Mouse (Mus musculus) stomach, embryonic 16.5 days (tissue): ENCODE data around the gene Fer1l5. TPM values are rescaled to one million over a fixed set of nuclear protein-coding genes. Genes with fewer than 3 reads are reported as not detected.

Source experiments
- ATAC-seq: fragments of 200-750 bp; cut with Nextera tagmentation; 2 replicates; pipeline ENCODE4 v1.8.0; 2017; ENCODE audit warnings: moderate number of reproducible peaks, moderate TSS enrichment; ENCODE audit not compliant: insufficient read depth, low FRiP score
- H3K27ac ChIP-seq: fragments of 300-500 bp; sonication (generic); 2 replicates; pipeline ENCODE4 v1.5.1; 2014; ENCODE audit warnings: low read length
- H3K27me3 ChIP-seq: fragments of 300-500 bp; sonication (generic); 2 replicates; pipeline ENCODE4 v1.6.1; 2014; ENCODE audit warnings: low read length, control low read depth, mixed read lengths; ENCODE audit not compliant: control insufficient read depth, insufficient read depth
- H3K36me3 ChIP-seq: fragments of 300-500 bp; sonication (generic); 2 replicates; pipeline ENCODE4 v1.6.1; 2014; ENCODE audit warnings: low read length; ENCODE audit not compliant: control insufficient read depth, insufficient read depth
- H3K4me1 ChIP-seq: fragments of 300-500 bp; sonication (generic); 2 replicates; pipeline ENCODE4 v1.6.1; 2014; ENCODE audit warnings: low read length, control low read depth, mixed read lengths; ENCODE audit not compliant: control insufficient read depth, insufficient read depth
- H3K4me2 ChIP-seq: fragments of 300-500 bp; sonication (generic); 2 replicates; pipeline ENCODE4 v1.6.1; 2014; ENCODE audit warnings: low read depth, low read length, mixed read lengths
- H3K4me3 ChIP-seq: fragments of 300-500 bp; sonication (generic); replicated peaks from 2 replicates; pipeline ENCODE4 v1.5.1; 2014; ENCODE audit warnings: mild to moderate bottlenecking, low read length
- H3K9ac ChIP-seq: fragments of 300-500 bp; sonication (generic); 2 replicates; pipeline ENCODE4 v1.6.1; 2014; ENCODE audit warnings: low read length
- H3K9me3 ChIP-seq: fragments of 300-500 bp; sonication (generic); replicated peaks from 2 replicates; pipeline ENCODE4 v1.6.1; 2016; ENCODE audit warnings: low read length, control low read depth; ENCODE audit not compliant: control insufficient read depth
- WGBS: fragments of 180-500 bp; shearing (Covaris S2); extraction: QIAGEN DNeasy Blood & Tissue Kit; methylation state at CpG from one replicate; pipeline ENCODE4 v1.1.7; 2014; 5-methylcytosine and 5-hydroxymethylcytosine counted together
- polyA plus RNA-seq: library from polyadenylated mRNA; unstranded; fragments of >200 nt; fragmentation: Nextera tagmentation; extraction: Ambion mirVana; gene quantifications from 2 replicates; pipeline ENCODE4 v1.2.1, GENCODE M21; 2015

The Fer1l5 gene
- polyA plus RNA-seq, 1 experiment from 2014 or later: 0.96 TPM

GRCm38 (mm10) chr1:36352351-36352750, 19.7 kb upstream of the Fer1l5 start:
- Histone ChIP-seq H3K9ac (no peak overlapping the region), H3K4me3 (no peak overlapping the region), H3K36me3 (peaks cover 23% of the 10 kb centered on the region; the same call in 1 of the 2 replicates), H3K4me2 (no peak overlapping the region), H3K27ac (no peak overlapping the region), H3K9me3 (no peaks in the 10 kb centered on the region), H3K4me1 (no peaks in the 10 kb centered on the region), H3K27me3 (no peaks in the 10 kb centered on the region)
- no peak for ATAC-seq
- WGBS: 91% methylated on average over 4 of the region's 4 CpGs

DNA sequence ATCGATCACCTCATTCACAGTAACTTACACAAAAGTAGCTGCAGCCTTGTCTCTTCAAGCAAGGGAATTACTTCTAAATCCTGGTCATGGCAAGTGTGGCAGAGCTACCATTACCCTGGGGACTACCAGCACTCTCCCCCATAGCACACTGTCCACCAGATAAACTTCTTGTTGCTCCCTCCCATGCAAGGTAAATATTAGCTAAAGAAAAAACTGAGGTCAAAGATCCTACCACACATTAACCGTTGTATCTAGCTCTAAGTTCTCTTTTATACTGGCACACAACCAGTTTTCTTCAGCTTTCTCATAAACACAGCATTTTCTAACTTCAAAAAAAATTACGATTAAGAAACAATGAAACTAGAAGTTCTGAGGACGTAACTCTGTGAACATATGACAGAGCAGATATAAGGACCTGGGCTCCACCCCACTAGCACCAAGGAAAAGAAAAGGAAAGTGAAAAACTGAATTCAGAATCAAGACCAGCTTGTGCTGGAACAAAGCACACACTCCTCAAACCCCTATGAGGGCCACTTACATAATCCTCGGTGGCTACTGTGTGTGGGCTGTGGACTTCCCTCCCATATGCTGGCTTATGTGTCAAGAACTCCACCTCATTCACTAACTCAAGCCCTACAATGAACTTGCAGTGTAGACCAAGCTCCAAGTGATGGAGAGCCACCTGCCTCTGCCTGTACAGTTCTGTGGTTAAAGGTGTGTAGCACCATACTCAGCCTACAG, 15.0 kb upstream of the Fer1l5 start:
- no peaks in the 10 kb centered on the region for H3K27me3 ChIP-seq
- H3K36me3 ChIP-seq: peaks cover 15% of the 10 kb centered on the region; the same call in 1 of the 2 replicates
- H3K27ac ChIP-seq: no peak overlapping the region
- H3K4me3 ChIP-seq: no peak overlapping the region
- no peaks in the 10 kb centered on the region for H3K4me1 ChIP-seq
- no peak for ATAC-seq
- no peak overlapping the region for H3K4me2 ChIP-seq
- 79% methylated on average over 5 of the region's 5 CpGs for WGBS
- no peaks in the 10 kb centered on the region for H3K9me3 ChIP-seq
- H3K9ac ChIP-seq: no peak overlapping the region

GRCm38 (mm10) chr1:36367698-36368097, 4.4 kb upstream of the Fer1l5 start:
- 0 out of 2 replicates have a peak, but pooled peaks cover 5% of the 10 kb centered on the region for H3K36me3 ChIP-seq
- ATAC-seq: no peak
- H3K27me3 ChIP-seq: no peaks in the 10 kb centered on the region
- peak overlapping the region; percentile 90 for H3K4me3 ChIP-seq
- peak overlapping the region; percentile 85 for H3K4me2 ChIP-seq
- peak overlapping the region; percentile 96 for H3K9ac ChIP-seq
- H3K9me3 ChIP-seq: no peaks in the 10 kb centered on the region
- 40% methylated on average over 12 of the region's 12 CpGs for whole genome bisulfite sequencing
- no peak overlapping the region for H3K27ac ChIP-seq
- peaks cover 9% of the 10 kb centered on the region for H3K4me1 ChIP-seq

DNA sequence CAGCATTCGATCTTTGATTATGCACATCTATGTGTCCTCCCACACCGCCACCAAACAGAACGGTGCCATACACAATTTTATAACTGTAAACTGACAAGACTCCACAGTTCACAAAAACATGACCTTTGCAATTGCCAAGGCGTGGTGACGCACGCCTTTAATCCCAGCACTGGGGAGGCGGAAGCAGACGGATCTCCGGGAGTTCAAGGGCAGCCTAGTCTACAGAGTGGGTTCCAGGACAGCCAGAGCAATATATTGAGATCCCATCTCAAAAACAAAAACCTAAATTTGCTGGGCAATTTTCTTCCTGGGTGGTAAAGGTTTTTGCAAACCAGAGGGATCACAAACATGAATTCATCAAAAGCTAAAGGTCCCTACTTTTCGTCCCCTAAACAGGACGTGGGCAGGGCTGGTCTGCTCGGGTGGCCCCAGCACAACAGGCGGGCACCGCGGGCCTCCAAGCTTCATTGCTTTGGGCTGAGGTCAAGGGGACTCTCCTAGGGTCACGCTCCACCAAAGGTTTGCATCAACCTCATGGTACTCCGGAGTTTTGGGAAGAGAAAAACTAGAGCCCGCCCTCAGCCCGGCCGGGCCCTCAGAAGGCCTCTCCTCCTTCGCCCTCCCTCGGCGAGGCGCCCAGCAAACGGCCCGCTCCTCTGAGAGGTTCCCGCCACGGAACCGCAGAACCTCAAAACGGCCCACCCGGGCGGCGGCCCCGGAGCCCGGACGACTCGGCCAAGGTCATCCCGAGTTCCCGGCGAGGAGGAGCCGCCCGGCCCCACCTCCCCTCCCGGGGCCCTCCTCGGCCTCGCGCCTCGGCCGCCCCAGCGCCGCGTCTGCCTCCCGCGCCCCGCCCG, 3.8 kb upstream of the Fer1l5 start:
- 3% methylated on average over 53 of the region's 55 CpGs for WGBS
- Histone ChIP-seq H3K27me3 (no peaks in the 10 kb centered on the region), H3K9me3 (no peaks in the 10 kb centered on the region), H3K4me1 (peaks cover 9% of the 10 kb centered on the region), H3K36me3 (0 out of 2 replicates have a peak, but pooled peaks cover 5% of the 10 kb centered on the region), H3K27ac (peak overlapping the region; percentile 76; the same call in 1 of the 2 replicates), H3K4me2 (peak overlapping the region; percentile 85), H3K4me3 (peak overlapping the region; percentile 90), H3K9ac (peak overlapping the region; percentile 96)
- peak; percentile 92 for ATAC-seq

DNA sequence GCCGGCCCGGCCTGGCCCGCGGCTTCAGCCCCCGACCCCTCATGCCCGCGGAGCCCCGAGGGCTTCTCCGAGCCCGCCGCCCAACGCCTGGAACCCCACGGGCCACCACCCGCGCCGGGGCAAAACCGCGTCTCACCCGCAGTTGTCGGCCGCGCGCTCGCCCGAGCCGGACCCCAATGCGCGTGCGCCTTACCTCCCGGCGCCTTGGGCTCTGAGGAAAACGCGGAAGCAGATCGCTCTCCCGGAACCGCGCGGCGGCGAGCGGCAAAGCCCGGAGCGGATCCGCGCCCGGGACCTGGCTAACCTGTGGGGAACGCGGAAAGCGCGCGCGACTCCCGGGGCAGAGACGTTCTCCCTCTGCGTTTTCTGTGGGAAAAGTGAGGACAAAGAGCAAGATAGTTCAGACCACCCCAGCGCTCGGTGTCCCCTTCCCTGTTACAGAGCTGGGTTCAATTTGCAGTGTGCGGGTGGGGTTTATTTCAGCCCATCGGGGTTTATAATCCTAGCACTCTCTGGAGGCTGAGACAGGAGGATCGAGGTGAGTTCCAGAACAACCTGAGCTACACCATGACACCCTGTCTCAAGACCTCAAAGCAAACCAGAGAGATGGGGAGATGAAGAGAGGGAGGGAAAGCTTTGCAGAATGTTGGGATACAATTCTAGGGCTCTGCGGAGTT, 3.0 kb upstream of the Fer1l5 start, which contains the start of gene Kansl3:
Gene Kansl3 (minus strand): TSS at position 213 of the 677 bp plus-strand sequence.
- H3K27ac ChIP-seq: peak within 1 kb of the TSS; percentile 76; the same call in 1 of the 2 replicates
- H3K36me3 ChIP-seq: 0 out of 2 replicates have a peak, but pooled peaks cover 5% of the 10 kb centered on the region
- H3K4me1 ChIP-seq: peaks cover 9% of the 10 kb centered on the region
- ATAC-seq: peak; percentile 89
- no peaks in the 10 kb centered on the region for H3K9me3 ChIP-seq
- H3K4me2 ChIP-seq: peak within 1 kb of the TSS; percentile 85
- peak within 1 kb of the TSS; percentile 96 for H3K9ac ChIP-seq
- H3K27me3 ChIP-seq: no peaks in the 10 kb centered on the region
- WGBS: 4% methylated on average over 57 of the region's 61 CpGs
- peak within 1 kb of the TSS; percentile 90 for H3K4me3 ChIP-seq

GRCm38 (mm10) chr1:36370918-36371317, 1.2 kb upstream of the Fer1l5 start:
- no peak overlapping the region for H3K4me3 ChIP-seq
- no peak overlapping the region for H3K9ac ChIP-seq
- peaks cover 9% of the 10 kb centered on the region for H3K4me1 ChIP-seq
- ATAC-seq: no peak
- H3K9me3 ChIP-seq: no peaks in the 10 kb centered on the region
- no peaks in the 10 kb centered on the region for H3K27me3 ChIP-seq
- H3K4me2 ChIP-seq: no peak overlapping the region
- WGBS: 68% methylated on average over 6 of the region's 6 CpGs
- H3K27ac ChIP-seq: no peak overlapping the region
- no peaks in the 10 kb centered on the region for H3K36me3 ChIP-seq

GRCm38 (mm10) chr1:36378880-36379279, 6.8 kb downstream of the Fer1l5 start:
- ATAC-seq: no peak
- Histone ChIP-seq H3K27me3 (no peaks in the 10 kb centered on the region), H3K36me3 (no peaks in the 10 kb centered on the region), H3K4me1 (no peaks in the 10 kb centered on the region), H3K27ac (no peak overlapping the region), H3K4me2 (no peak overlapping the region), H3K9ac (no peak overlapping the region), H3K9me3 (no peaks in the 10 kb centered on the region), H3K4me3 (no peak overlapping the region)
- 64% methylated on average over 6 of the region's 6 CpGs for WGBS

GRCm38 (mm10) chr1:36379582-36379981, 7.5 kb downstream of the Fer1l5 start:
- Histone ChIP-seq H3K4me2 (no peak overlapping the region), H3K4me1 (no peaks in the 10 kb centered on the region), H3K4me3 (no peak overlapping the region), H3K27ac (no peak overlapping the region), H3K27me3 (no peaks in the 10 kb centered on the region), H3K9ac (no peak overlapping the region), H3K36me3 (no peaks in the 10 kb centered on the region), H3K9me3 (no peaks in the 10 kb centered on the region)
- WGBS: 65% methylated on average over 4 of the region's 4 CpGs
- ATAC-seq: no peak
